Mouse (Mus musculus): Measurements from ENCODE around the gene Mgat4b.

Gene Mgat4b

DNA sequence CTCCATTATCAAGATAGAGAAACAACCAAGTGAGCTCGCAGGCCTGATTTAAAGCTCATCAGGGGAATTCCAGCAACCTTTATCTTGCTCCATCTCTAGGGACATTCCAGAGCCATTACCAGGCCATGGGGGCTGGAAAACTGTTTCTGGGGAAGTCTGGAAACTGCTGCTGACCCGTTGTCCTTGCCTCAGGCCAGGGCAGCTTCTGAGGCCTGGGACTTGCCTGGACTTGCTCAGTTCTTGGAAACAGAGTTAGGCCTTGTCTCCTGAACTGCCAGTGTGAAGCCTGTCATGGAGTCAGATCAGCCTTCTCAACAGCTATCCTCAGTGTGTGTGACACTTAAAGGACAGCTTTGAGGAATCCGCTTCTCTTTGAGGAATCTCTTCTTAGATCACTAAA lies 41.5 kb downstream of the Mgat4b start:
- DNase-seq (ENCODE audit: low spot score in 2 of 2) = no peak

DNA sequence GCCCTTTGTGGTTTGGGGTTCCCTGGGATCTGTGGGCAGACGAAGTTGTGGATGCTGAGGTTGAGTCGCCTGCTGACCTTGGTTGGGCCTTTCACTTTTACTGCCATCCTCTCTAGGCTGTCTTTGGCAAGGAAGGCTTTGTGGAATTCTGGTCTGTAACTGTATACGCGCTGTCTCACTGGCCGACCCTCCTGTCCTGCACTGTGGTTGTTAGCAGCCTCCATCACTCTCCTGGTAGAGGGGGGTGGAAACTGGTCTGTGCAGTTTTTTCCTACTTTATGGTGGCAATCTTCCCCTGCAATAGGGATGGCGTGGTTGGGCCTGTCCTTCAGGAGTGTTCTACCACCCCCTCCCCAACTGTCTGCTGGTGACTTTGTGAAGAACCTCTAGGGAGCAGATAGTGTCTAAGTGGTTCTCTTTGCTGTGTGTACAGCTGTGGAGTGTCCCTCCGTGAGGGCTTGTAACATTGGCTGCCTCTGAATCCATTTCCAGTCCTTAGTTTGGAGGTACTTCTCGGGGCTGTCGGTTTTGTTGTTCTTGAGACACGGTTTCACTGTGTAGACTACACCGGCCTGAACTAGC lies 42.1 kb downstream of the Mgat4b start:
- no peak for DNase-seq (ENCODE audit: low spot score in 2 of 2)

DNA sequence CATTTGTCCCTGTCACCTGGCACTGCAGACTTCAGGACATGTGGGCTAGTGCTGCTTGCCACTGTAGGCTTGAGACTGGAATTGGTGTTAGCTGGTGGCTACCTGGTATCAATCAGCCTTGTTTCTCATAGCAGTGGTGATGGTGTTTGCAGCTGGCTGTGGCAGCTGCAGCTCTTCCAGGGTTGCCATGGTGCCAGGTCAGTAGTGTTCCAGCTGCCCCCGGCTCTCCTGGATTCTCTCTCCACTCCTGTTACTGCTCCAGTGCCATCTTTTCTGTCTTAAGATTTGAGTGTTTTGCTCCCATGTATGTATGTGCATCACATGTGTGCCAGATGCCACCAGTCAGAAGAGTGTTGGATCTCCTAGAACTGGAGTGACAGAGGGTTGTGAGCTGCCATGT lies 42.7 kb downstream of the Mgat4b start:
- no peak for DNase-seq (ENCODE audit: low spot score in 2 of 2)

DNA sequence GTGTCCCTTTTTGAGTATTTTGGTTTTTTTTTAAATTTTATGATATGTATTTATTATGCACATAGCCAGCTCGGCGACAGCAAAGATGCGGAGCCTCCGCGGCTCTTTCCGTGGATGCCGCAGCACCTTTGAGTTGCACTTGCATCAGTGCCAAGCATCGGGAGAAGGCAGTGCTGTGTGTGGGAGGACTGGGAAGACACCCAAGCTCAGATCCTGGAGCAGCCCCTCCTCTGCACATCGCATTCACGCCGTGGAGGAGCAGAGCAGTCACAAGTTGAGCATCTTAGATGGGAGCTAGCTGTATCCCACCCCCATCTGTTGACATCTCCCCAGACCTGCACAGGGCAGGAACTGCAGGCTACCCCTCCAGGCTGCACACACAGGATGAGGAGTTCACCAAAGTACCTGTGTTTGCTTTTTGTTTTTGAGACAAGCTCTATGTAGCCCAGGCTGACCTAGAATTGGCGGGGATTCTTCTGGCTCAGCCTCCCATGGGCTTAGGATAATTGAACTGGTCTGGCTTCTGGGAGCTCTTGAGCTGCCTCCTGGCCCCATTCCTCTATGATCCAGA lies 43.4 kb downstream of the Mgat4b start:
- DNase-seq (ENCODE audit: low spot score in 2 of 2) = no peak

DNA sequence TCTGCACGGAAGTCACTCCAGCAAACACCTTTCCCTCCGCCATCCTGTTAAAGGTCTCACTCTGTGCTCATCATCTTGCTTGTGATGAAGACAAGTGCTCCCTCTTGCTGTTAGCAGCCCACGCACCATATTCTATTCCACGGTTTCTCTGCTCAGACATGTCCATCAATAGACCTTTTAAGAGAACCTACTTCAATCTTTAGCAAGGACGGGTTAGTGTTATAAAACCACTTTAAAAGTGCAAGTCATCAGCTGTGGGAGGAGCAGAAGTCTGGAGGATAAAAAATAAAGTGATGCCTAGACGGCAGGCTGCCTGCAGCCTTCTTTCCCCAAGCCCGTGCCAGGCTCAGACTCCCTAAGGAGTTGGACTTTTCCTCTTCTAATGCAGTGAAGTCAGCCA lies 45.9 kb downstream of the Mgat4b start:
- no peak for DNase-seq (ENCODE audit: low spot score in 2 of 2)

DNA sequence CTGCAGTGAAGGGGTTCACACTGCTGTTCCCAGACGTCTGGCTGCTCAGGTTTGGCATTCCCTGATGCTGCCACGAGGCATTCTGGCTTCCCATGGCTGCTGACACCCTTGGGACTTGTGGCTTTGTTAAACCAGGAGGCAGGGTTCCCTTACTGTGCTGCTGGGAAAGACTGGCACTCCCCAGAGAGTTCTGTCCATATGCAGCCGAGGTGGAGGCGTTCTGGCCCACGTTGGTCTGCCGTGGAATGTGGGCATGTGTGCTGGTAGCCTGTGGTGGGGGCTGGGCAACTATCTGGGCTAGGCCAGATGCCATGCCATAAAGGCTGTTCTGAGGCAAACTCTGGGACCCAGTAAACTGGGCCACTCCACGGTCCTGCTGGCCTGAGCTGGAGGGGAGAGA lies 47.6 kb downstream of the Mgat4b start:
- no peak for DNase-seq (ENCODE audit: low spot score in 2 of 2)

DNA sequence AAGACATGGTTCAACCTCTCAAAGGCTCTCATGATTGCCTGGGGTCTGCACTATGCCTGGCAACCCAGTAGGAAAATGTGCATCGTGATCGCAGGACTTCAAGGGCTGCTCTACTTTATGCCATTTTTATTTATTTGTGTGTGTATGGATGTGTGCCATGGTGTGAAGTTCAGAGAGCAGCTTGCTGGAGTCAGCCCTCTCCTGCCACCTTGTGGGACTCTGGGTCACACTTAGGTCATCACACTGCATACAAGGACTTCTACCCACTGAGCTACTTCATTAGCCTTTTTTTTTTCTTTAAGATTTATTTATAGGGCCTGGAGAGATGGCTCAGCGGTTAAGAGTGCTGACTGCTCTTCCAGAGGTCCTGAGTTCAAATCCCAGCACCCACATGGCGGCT lies 51.3 kb downstream of the Mgat4b start:
- no peak for DNase-seq (ENCODE audit: low spot score in 2 of 2)

DNA sequence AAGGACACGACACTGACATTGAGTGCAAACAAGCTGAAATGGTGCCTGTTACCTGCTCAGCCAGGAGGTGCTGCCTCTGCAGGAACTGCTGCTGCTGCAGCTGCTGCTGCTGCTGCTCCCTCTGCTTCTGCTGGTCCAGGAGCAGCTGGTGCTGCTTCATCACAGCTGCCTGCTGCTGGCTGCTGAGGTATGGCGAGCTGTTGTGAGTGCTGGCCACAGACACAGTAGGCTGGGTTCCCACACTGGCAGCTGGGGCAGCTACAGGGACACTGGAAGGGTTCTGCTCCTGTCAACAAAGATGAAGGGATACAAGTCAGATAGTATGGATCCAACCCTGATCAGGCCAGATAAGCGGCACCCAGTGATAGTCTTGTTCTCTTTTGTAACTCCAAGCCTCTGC lies 52.5 kb downstream of the Mgat4b start:
- DNase-seq (ENCODE audit: low spot score in 2 of 2) = no peak

DNA sequence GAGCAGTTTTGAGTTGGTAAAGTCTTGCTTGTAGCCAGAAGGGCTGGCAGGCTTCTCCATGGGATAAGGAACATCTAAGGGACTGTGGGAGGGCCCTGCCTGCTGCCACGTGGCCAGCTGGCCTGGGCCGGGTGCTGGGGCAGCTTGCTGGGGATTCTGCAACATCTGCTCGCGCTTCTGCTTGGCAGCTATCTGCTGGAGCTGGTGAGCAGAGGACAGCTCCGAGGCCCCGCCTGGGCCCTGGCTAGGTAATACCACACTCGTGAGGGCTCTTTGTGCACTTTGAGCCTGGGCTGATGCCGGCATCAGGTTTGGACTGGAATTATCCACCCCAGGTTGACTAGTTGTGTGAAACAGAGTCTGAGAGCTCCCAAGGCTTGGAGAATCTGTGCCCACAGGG lies 55.2 kb downstream of the Mgat4b start:
- no peak for DNase-seq (ENCODE audit: low spot score in 2 of 2)

DNA sequence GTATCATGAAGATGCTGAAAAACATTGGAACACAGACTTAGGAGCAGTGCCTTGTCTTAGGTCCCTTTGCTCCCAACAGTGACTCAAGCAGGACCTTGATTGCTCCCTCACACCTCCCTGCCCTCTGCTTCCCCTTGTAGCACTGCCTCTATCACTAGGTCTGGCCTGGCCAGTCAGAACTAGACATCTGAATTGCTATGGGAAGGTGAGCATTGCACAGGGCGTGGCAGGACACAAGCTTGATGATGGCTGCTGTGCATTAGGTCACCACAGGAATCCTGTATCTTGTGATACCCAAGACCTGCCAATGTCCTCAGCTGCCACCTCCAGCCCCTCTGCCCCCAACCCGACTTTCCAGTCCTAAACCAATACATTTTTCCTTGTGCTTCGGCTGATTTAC lies 56.3 kb downstream of the Mgat4b start:
- no peak for DNase-seq (ENCODE audit: low spot score in 2 of 2)

DNA sequence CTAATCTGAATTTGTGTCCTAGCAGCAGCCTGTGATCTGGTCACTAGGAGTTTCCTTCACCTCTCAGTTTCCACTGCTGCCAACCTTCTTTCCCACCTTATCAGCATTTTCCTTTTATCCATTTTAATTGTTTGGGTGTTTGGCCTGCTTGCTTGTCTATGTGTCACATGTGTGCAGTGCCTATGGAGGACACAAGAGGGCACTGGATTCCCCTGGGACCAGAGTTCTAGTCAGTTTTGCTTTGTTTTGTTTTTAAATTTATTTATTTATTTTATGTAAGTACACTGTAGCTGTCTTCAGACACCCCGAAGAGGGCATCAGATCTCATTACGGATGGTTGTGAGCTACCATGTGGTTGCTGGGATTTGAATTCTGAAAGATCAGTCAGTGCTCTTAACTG lies 58.5 kb downstream of the Mgat4b start:
- DNase-seq (ENCODE audit: low spot score in 2 of 2) = peak in 1 of 2 experiments; percentile 26

DNA sequence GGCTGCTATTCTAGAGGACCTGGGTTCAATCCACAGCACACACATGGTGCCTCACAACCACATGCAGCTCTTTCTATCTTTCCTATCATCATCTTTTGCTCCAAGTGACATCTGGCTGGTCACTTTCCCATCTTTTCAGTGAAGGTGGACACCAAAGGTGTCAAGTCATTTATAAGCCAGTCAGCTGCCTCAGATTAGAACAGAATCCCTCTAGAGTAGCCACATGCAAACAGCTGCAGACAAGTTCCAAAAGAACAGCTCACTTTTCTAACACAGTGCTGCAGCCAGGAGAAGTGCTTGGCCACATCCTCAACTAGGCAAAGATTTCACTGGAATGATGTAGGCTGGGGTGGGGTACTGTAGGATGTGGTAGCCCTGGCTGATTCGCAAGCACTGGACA lies 59.2 kb downstream of the Mgat4b start:
- no peak for DNase-seq (ENCODE audit: low spot score in 2 of 2)

DNA sequence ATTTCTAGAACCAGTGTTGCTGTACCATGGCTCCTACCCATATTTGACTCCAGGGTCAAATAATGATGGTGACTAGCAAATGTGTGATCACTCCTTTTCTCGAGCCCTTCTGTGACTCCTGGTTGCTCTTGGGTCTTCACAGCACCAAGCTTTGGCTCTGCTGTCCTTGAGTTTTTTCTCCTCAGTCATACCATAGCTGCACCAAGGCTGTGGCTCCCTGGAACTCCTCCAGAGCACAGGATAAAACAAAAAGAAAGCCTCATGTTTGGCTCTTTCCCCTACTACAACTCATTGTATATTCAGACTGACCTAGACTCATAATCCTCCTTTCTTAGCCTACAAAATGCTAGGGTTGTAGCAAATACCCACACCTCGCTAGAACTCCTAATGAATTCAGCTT lies 62.1 kb downstream of the Mgat4b start:
- DNase-seq (ENCODE audit: low spot score in 2 of 2) = no peak

DNA sequence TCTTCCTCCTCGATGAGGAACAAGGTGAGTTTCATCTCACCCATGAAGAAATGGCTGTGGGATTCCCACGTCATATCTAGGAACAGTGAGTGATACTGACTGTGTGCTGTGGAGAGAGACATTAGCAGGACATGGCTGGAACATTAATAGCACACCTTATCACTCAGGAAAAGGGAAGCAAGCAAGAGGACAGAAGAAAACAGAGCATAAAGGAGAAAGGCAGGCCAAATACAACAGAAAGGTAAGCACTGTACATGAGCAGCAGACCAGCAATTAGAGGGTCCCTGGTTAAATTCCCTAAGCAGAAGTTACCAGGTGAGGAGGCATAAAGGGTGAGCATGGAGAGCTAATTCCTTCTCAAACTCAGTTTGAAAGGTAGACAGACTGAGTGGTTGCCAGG lies 64.4 kb downstream of the Mgat4b start:
- no peak for DNase-seq (ENCODE audit: low spot score in 2 of 2)

DNA sequence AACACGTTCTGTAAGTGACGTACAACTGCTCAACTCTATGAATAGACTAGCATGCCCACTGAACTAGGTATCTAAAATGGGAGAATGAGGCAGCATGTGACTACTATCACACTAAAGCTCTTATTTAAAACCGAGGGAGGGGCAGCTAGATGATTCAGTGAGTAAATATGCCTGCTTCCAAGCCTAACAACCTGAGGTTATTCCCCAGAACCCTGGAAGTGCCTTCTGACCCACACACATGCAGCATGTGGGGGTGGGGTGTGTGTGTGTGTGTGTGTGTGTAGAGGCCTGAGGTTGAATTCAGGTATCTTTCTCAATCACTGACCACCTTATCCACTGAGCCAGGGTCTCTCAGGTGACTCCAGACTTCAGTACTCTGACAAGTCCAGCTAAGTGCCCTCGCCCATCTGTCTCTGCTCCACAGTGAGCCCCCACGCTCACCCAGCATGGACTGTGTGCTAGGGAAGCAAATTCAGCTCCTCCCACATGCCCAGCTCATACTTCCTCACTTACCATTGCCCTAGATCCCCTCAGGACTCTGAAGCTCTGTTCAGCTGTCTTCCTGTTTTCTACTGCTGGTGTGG lies 65.0 kb downstream of the Mgat4b start:
- no peak for DNase-seq (ENCODE audit: low spot score in 2 of 2)

DNA sequence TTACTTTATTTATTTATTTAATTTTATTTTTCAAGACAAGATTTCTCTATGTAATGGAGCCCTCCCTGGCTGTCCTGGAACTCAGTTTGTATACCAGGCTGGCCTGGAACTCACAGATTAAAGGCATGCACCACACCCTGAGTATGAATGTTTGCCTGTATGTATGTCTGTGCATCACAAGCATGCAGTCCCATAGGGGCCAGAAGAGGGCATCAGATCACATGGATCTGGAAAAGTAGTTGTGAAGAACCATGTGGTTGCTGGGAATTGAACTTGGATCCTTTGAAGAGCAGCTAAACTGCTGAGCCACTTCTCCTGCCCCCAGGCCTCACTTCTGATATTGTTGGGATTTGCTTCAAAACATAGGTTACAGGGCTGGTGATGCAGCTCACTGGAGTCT lies 66.3 kb downstream of the Mgat4b start:
- no peak for DNase-seq (ENCODE audit: low spot score in 2 of 2)

DNA sequence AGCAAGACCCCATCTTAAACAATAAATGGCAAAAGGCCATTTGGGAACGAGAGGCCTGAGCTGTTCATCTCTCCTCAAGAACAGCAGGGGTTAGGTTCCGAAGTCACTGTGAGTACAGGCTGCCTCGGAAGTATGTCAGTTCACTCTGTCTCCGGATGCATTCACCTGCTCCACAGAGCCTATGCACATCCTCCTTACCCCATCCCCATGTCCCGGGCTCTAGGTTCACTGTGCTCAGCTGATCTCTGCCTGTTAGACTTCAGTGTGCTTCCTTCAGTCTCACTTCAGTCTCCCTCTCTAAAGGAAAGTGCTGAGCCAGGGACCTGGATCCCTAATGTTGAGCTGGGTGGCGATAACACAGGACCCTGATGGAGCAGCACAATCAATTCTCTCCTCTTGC lies 67.0 kb downstream of the Mgat4b start:
- no peak for DNase-seq (ENCODE audit: low spot score in 2 of 2)

DNA sequence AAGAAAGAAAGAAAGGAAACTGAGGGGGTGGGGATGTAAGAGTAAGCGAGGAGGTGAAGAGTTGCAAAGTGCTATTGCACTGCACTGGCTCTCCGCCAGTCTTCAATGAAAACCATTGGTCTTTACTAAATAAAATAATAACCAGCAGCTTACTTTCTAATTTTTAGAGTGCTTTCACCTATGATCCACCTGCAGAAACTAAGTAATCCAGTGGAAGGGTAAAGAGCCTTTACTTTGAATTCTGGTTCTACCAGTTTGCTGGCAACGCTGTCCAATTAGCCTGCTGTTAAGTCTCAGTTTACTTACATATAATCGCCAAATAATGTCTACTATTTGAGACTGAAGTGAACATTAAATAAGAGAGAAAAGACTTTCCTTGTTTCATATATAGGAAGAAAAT lies 68.3 kb downstream of the Mgat4b start:
- DNase-seq (ENCODE audit: low spot score in 2 of 2) = no peak

DNA sequence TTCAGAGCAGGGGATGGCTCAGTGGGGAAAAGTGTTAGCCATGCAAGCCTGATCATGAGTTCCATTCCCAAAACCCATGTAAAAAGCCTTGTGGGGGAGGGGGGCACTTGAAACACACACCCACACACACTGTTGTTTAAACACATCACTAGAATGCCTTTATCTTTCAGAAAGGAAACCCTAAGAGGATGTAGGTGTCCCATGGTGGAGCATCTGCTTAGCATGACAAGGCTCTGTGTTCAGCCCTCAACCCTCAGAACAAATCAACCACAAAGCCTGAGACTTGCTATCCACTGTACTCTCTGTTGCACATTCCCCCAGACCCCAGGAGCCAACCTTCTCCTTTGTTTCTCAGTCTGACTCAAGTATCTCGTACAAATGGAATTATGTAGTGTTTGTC lies 69.4 kb downstream of the Mgat4b start:
- DNase-seq (ENCODE audit: low spot score in 2 of 2) = no peak

Measured in thymus, postnatal 10 days (tissue).